Mouse (Mus musculus): Measurements from ENCODE around the gene Rpsa.

Rpsa gene

DNA sequence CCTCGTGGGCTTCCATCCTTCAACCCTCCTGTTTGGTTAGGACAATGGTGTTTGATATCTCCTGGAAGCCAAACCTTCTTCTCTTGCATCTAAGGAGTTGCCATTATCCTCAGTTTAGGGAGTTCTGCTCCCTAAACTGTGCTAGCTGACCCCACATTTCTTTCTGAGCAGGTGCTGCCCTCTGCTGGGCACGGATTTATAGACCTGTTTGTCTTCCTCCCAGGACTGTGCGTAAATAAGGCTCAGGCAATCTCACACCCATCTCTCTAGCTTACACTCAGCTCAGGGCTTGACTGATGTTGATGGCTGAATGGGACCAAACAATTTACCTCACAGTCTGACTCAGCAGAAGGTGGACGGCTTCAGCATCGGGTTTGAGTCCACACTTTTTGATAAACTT lies 43.8 kb downstream of the Rpsa start:
- DNase-seq (ENCODE audit: low spot score in 2 of 2), result peak; percentile 58 to 65

DNA sequence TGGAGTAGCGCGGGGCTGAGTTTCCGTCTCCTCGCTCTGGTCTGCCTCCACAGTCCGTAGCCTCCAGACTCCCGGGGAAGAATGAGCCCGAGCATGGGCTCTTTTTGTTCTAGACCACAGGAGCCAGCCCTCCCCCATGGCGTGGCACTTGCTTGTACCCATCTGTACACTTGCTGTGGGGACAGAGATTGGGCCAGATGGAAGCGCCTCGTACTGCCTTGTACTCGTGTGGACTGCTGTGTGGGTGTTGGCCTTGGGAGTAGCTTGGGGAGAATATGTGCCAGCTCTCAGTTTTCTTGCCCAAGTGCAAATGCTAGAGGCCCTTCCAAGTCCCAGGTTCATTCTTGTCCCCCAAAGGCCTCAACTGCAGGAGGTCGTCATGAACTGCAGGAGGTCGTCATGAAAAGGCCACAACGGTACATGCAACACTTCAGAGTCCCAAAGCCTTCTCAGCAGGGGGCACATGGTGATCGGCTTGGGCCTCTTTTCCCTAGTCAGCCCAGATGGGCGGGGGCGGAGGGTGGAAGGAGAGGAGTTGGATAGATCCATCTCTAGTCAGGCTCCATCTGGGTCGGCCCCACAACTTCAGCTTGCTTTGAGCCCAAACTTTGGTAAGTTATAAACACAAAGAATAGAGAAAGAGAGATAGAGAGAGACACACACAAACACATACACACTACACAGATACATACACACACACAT lies 47.1 kb downstream of the Rpsa start:
- DNase-seq (ENCODE audit: low spot score in 2 of 2), result no peak

- DNase-seq (ENCODE audit: low spot score in 2 of 2), result peak in 1 of 2 experiments; percentile 13
These were observed 51.3 kb downstream of the Rpsa start for GRCm38 (mm10) chr9:120178813-120179212.

Measured in urinary bladder, postnatal 36 days (tissue).